Mouse (Mus musculus) myocyte (in vitro differentiated cells): ENCODE results near the gene Gm6588.

Experiments
- CEBPB ChIP-seq: IDR thresholded peaks from 2 replicates; pipeline ENCODE4 v1.6.1; 2011; ENCODE audit warnings: mild to moderate bottlenecking, moderate library complexity; ENCODE audit not compliant: poor library complexity, insufficient read depth, severe bottlenecking
- E2F4 ChIP-seq: IDR thresholded peaks from one replicate; pipeline ENCODE4 v1.6.1; 2011; ENCODE audit warnings: mild to moderate bottlenecking, control low read depth, moderate library complexity; ENCODE audit not compliant: insufficient read depth
- MAX ChIP-seq: IDR thresholded peaks from one replicate; pipeline ENCODE4 v1.6.1; 2011; ENCODE audit warnings: low read depth, mild to moderate bottlenecking, control low read depth
- MYOD1 ChIP-seq, 3 experiments: IDR thresholded peaks; one replicate each; pipeline ENCODE4 v1.6.1; 2011; ENCODE audit warnings: control low read depth in 2 of 3, low read depth in 2 of 3, mild to moderate bottlenecking in 2 of 3, moderate library complexity in 1 of 3; ENCODE audit not compliant: insufficient read length in 2 of 3, control insufficient read depth in 1 of 3
- POLR2A ChIP-seq: IDR thresholded peaks from one replicate; pipeline ENCODE4 v1.6.1; 2011; ENCODE audit warnings: low read depth, mild to moderate bottlenecking, control low read depth, moderate library complexity; ENCODE audit not compliant: insufficient read length
- POLR2AphosphoS2 ChIP-seq: IDR thresholded peaks from one replicate; pipeline ENCODE4 v1.6.1; 2011; ENCODE audit warnings: low read depth, control low read depth; ENCODE audit not compliant: insufficient read length
- USF1 ChIP-seq: IDR thresholded peaks from one replicate; pipeline ENCODE4 v1.6.1; 2011; ENCODE audit warnings: low read depth, mild to moderate bottlenecking, control low read depth, moderate library complexity

DNA sequence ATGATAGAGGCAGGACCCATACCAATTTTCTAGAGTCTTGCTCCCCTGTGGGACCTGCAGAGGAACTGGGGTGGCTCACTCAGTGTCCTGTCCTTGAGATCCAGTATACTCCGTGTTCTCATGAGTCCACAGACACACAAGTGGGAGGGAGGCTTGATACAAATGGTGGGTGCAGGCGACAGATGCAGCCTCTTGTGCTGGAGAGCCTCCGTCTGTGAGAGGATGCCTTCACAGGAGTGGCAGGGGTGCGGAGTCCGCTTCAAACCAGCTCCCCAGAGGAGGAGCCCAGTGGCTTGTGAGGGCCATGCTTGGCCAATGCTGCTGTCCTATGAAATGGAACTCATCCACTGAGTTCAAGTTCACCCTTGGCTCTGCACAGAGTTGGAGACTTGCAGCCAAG, 17.2 kb upstream of the Gm6588 start:
- no peak for TF ChIP-seq POLR2A
- TF ChIP-seq POLR2AphosphoS2: no peak
- TF ChIP-seq CEBPB: no peak
- no peak for TF ChIP-seq MAX
- no peak for TF ChIP-seq MYOD1 (IDR thresholded peaks at IDR 0.05; ENCODE audit: control insufficient read depth in 1 of 3, insufficient read length in 2 of 3, low read depth in 2 of 3)
- no peak for TF ChIP-seq USF1
- no peak for TF ChIP-seq E2F4
